Mouse (Mus musculus): ENCODE data around the gene Tcerg1l. TPM values are rescaled to one million over a fixed set of nuclear protein-coding genes. Genes with fewer than 3 reads are reported as not detected.
A peak's percentile ranks its signal among the peaks of the same experiment; 100 is the strongest.

Gene Tcerg1l
- total RNA-seq (2015; ENCODE audit: low replicate concordance) (not detected in 2 replicates), total RNA-seq (2017; ENCODE audit: low replicate concordance) (not detected in 2 replicates)

- no peak for ATAC-seq (replicated peaks; ENCODE audit: low FRiP score, poor library complexity, severe bottlenecking)
Measured at GRCm38 (mm10) chr7:138397485-138398181, at the start of gene Tcerg1l. Gene Tcerg1l (minus strand): TSS chr7:138397730.

DNA sequence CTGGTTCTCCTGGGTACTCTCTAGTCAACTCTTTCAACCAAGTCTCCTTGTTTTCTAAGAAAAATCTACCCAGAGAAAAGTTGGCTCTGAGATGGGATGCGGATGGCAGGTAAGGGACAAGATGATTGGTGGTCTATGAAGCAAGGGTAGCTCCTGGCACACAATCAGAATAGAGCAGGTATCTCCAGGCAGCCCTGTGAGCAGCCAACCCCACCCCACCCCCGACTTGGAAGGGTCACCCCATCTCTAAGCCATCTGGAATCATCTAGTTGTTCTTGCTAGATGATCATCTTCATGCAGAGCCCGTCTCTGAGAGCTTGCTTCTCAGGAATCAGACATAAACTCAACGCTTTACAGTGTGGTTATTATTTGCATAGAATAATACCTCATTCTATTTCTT is 44.6 kb upstream of the Tcerg1l start:
- ATAC-seq (replicated peaks; ENCODE audit: low FRiP score, poor library complexity, severe bottlenecking) = no peak

DNA sequence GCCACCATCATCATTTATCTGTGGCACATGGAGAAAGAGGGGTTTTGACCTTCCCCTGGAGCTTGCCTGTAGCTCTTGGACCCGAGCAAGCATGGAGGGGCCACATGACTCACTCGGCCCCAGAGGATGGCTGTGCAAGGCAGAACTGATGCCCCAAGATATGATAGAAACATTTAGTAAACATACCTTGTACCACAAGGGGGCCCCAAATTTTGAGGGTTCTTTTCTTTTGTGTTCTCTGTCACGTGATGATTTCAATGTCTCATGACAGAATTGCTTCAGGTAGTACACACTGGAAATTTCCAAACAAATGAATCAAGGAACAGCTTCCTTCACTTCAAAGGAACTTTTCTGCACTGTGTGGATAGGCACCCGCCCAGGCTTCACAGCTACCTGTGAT is 35.0 kb upstream of the Tcerg1l start:
- ATAC-seq (replicated peaks; ENCODE audit: low FRiP score, poor library complexity, severe bottlenecking) = no peak

GRCm38 (mm10) chr7:138431456-138431855 is 33.9 kb upstream of the Tcerg1l start:
- ATAC-seq (replicated peaks; ENCODE audit: low FRiP score, poor library complexity, severe bottlenecking) = no peak

GRCm38 (mm10) chr7:138429916-138430315 is 32.4 kb upstream of the Tcerg1l start:
- no peak for ATAC-seq (replicated peaks; ENCODE audit: low FRiP score, poor library complexity, severe bottlenecking)

DNA sequence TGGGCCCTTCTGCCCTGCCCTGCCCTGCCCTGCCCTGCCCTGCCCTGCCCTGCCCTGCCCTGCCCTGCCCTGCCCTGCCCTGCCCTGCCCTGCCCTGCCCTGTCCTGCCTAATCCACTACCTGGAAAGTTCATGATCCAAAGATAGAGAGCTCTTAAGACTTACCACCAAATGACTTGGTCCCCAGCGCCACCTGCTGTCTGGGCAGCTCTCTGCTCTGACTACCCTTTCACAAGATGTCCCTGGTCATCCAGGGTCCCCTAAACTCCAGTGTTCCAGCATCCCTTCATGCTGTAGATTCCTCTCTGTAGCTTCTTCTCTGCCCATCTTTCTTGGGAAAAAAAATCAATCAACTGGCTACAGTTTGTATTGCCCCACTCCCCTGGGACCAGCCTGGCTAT is 31.3 kb upstream of the Tcerg1l start:
- ATAC-seq (replicated peaks; ENCODE audit: low FRiP score, poor library complexity, severe bottlenecking) = no peak

GRCm38 (mm10) chr7:138427441-138427840 is 29.9 kb upstream of the Tcerg1l start:
- ATAC-seq (replicated peaks; ENCODE audit: low FRiP score, poor library complexity, severe bottlenecking) = no peak

GRCm38 (mm10) chr7:138413496-138413895 is 16.0 kb upstream of the Tcerg1l start:
- no peak for ATAC-seq (replicated peaks; ENCODE audit: low FRiP score, poor library complexity, severe bottlenecking)

DNA sequence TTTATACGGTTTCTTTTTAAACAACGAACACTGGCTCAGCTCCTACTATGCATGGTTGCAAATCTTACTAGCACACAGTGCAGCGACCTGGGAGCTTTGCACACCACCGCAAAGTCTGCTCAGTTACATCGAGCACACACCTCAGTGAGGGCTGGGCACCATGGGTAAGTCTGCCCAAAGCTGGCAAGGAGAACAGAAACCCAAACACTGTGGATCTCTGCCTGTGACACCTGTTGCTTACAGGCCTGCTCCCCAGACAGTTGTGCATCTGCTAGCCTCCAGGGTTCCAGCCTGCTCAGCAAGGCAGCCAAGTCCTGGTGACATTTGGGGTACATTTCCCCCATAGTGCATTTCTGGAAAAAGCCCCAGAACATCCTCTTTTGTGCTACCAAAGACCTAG is 4.1 kb upstream of the Tcerg1l start:
- no peak for ATAC-seq (replicated peaks; ENCODE audit: low FRiP score, poor library complexity, severe bottlenecking)

- ATAC-seq (replicated peaks; ENCODE audit: low FRiP score, poor library complexity, severe bottlenecking) = no peak
Measured at GRCm38 (mm10) chr7:138400506-138401272, 3.2 kb upstream of the Tcerg1l start.

GRCm38 (mm10) chr7:138398182-138398793 is 758 bp upstream of the Tcerg1l start:
- no peak for ATAC-seq (replicated peaks; ENCODE audit: low FRiP score, poor library complexity, severe bottlenecking)

GRCm38 (mm10) chr7:138396863-138397484 is 556 bp downstream of the Tcerg1l start:
- ATAC-seq (replicated peaks; ENCODE audit: low FRiP score, poor library complexity, severe bottlenecking) = peak; percentile 25; the same call in 1 of the 2 replicates

- ATAC-seq (replicated peaks; ENCODE audit: low FRiP score, poor library complexity, severe bottlenecking) = no peak
Measured at GRCm38 (mm10) chr7:138396109-138396862, 1.2 kb downstream of the Tcerg1l start.

DNA sequence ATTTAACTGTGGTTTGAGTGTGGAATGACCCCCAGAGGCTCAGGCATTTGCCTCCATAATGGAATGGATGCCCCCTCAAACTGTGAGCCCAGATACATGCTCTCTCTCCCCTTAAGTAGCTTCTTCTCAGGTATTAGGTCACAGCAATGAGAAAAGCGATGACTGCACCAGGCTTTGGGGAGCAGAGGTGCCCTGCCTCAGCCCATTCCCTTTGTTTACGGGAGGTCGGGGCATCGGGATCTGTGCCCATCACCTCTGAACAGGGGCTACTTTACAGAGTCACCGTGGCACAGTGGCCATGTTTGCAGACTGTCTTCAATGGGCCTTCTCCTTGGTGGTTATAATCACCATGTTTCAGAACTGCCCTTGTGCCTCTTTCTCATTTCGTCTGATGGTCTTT is 7.6 kb downstream of the Tcerg1l start:
- no peak for ATAC-seq (replicated peaks; ENCODE audit: low FRiP score, poor library complexity, severe bottlenecking)

- no peak for ATAC-seq (replicated peaks; ENCODE audit: low FRiP score, poor library complexity, severe bottlenecking)
Measured at GRCm38 (mm10) chr7:138389071-138389470, 8.5 kb downstream of the Tcerg1l start.

- no peak for ATAC-seq (replicated peaks; ENCODE audit: low FRiP score, poor library complexity, severe bottlenecking)
Measured at GRCm38 (mm10) chr7:138379221-138379620, 18.3 kb downstream of the Tcerg1l start.

DNA sequence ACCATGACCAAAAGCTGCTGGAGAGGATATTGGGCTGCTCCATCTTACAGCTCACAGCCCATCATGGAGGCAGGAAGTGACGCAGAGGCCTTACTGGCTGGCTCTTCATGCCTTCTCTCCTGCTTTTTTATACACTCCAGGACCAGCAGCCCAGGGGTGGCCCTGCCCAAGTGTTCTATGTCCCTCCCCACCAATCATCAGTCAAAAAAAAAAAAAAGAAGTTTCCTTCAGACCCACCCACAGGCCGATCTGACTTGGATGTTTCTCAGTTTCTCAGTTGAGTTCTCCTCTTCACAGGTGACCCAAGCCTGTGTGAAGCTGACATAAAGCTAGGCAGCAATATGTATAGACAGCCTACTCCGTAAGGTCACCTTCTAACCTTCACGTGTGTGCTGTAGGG is 19.0 kb downstream of the Tcerg1l start:
- ATAC-seq (replicated peaks; ENCODE audit: low FRiP score, poor library complexity, severe bottlenecking) = no peak

DNA sequence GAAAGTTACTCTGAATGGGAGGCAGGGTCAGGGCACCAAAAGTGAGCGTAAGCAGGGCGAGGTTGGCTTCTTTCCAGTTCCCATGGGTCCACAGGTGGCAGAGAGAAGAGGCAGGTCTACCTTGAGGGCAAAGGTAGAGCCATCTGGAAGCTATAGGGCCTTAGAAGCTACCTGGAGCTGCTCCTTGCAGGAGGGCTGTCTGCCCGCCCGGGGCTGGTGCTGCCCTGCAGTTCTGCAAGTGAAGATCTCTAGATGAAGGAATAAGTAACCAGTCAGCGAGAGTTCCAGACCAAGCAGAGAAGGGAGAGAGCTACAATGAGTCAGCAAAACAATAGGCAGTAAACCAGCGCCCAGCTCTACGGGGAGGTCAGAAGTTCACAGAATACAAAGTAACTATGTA is 22.0 kb downstream of the Tcerg1l start:
- ATAC-seq (replicated peaks; ENCODE audit: low FRiP score, poor library complexity, severe bottlenecking) = no peak

DNA sequence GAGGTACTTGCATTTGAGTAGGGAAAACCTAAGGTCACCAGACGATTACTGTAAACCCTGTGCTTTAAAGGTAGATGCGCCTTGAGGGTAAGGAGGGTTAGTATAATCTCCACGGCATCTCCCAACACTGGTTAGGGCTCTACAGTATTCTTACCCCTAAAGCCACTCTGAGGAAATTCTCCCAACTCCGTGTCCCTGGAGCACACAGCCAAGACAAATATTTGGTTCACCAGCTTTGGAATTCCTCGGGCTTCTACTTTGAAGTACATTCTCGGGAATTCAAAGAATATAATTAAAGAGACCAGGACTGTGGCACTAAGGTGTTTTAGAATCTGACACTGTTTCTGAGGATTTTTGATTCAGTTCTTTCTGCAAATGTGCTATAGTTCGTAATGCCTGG is 23.2 kb downstream of the Tcerg1l start:
- ATAC-seq (replicated peaks; ENCODE audit: low FRiP score, poor library complexity, severe bottlenecking) = no peak

DNA sequence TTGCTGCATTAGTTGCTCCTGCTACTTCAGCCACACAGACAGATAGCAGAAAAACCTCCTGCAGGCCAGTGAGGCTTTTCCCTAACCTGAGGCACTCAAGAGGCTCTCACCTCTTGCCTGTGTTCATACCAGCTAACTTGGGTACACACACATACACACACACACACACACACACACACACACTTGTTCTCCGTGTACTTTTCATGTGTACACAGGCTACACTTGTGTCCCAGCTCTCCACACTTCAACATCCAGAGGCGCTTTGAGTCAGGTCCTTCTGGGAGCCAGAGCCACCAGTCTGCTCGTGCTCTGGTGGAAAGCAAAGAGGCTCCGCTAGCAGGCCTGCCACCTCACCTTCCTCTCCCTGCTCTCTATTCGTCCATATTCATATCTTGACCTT is 24.0 kb downstream of the Tcerg1l start:
- ATAC-seq (replicated peaks; ENCODE audit: low FRiP score, poor library complexity, severe bottlenecking) = no peak
